Mouse (Mus musculus): ENCODE results near the gene Uqcrfs1. TPM values are rescaled to one million over a fixed set of nuclear protein-coding genes. Genes with fewer than 3 reads are reported as not detected.

Gene Uqcrfs1
- polyA plus RNA-seq, 1 experiment from 2014 or later: 202 TPM

- H3K9me3 ChIP-seq (replicated peaks): no peaks in the 10 kb centered on the region
- no peak for ATAC-seq
- H3K36me3 ChIP-seq: no peaks in the 10 kb centered on the region
- 28% methylated on average over 5 of the region's 5 CpGs for WGBS (ENCODE audit: insufficient replicate concordance)
- 0 out of 2 replicates have a peak, but pooled peaks cover 6% of the 10 kb centered on the region for H3K27me3 ChIP-seq (replicated peaks)
- no peak overlapping the region for H3K4me2 ChIP-seq
- H3K27ac ChIP-seq: no peak overlapping the region
- H3K9ac ChIP-seq: no peak overlapping the region
- peaks cover 5% of the 10 kb centered on the region for H3K4me1 ChIP-seq
- no peak overlapping the region for H3K4me3 ChIP-seq
These were observed 8.0 kb upstream of the Uqcrfs1 start for GRCm38 (mm10) chr13:30553051-30553587.

GRCm38 (mm10) chr13:30549339-30549738 lies 4.2 kb upstream of the Uqcrfs1 start:
- no peak overlapping the region for H3K4me2 ChIP-seq
- ATAC-seq: no peak
- WGBS (ENCODE audit: insufficient replicate concordance): 62% methylated on average over 5 of the region's 5 CpGs
- peaks cover 3% of the 10 kb centered on the region; the same call in 1 of the 2 replicates for H3K27me3 ChIP-seq (replicated peaks)
- H3K9me3 ChIP-seq (replicated peaks): no peaks in the 10 kb centered on the region
- no peaks in the 10 kb centered on the region for H3K36me3 ChIP-seq
- H3K9ac ChIP-seq: no peak overlapping the region
- H3K4me3 ChIP-seq: no peak overlapping the region
- H3K4me1 ChIP-seq: peaks cover 10% of the 10 kb centered on the region
- no peak overlapping the region for H3K27ac ChIP-seq

GRCm38 (mm10) chr13:30548835-30549234 lies 3.7 kb upstream of the Uqcrfs1 start:
- H3K27me3 ChIP-seq (replicated peaks): peaks cover 3% of the 10 kb centered on the region; the same call in 1 of the 2 replicates
- 0% methylated on average over 2 of the region's 2 CpGs for WGBS (ENCODE audit: insufficient replicate concordance)
- H3K9me3 ChIP-seq (replicated peaks): no peaks in the 10 kb centered on the region
- H3K9ac ChIP-seq: no peak overlapping the region
- H3K27ac ChIP-seq: no peak overlapping the region
- H3K36me3 ChIP-seq: no peaks in the 10 kb centered on the region
- no peak overlapping the region for H3K4me3 ChIP-seq
- peak overlapping the region; percentile 12; the same call in 1 of the 2 replicates for H3K4me2 ChIP-seq
- ATAC-seq: peak; percentile 52
- peaks cover 16% of the 10 kb centered on the region for H3K4me1 ChIP-seq

- Histone ChIP-seq H3K27me3 (replicated peaks) (no peaks in the 10 kb centered on the region), H3K9me3 (replicated peaks) (no peaks in the 10 kb centered on the region), H3K4me2 (no peak overlapping the region), H3K36me3 (no peaks in the 10 kb centered on the region), H3K4me3 (no peak overlapping the region), H3K9ac (no peak overlapping the region), H3K4me1 (no peaks in the 10 kb centered on the region), H3K27ac (no peak overlapping the region)
- 16% methylated on average over 5 of the region's 5 CpGs for WGBS (ENCODE audit: insufficient replicate concordance)
- no peak for ATAC-seq
These were observed 14.4 kb downstream of the Uqcrfs1 start for GRCm38 (mm10) chr13:30530761-30531160.

GRCm38 (mm10) chr13:30524961-30525360 lies 20.2 kb downstream of the Uqcrfs1 start:
- WGBS (ENCODE audit: insufficient replicate concordance): 78% methylated on average over 8 of the region's 8 CpGs
- no peak overlapping the region for H3K4me3 ChIP-seq
- no peak overlapping the region for H3K27ac ChIP-seq
- ATAC-seq: no peak
- peaks cover 7% of the 10 kb centered on the region; the same call in 1 of the 2 replicates for H3K4me1 ChIP-seq
- H3K9ac ChIP-seq: no peak overlapping the region
- H3K4me2 ChIP-seq: no peak overlapping the region
- no peaks in the 10 kb centered on the region for H3K36me3 ChIP-seq
- no peaks in the 10 kb centered on the region for H3K27me3 ChIP-seq (replicated peaks)
- no peaks in the 10 kb centered on the region for H3K9me3 ChIP-seq (replicated peaks)

GRCm38 (mm10) chr13:30523971-30524370 lies 21.2 kb downstream of the Uqcrfs1 start:
- no peaks in the 10 kb centered on the region for H3K27me3 ChIP-seq (replicated peaks)
- H3K4me2 ChIP-seq: no peak overlapping the region
- no peak overlapping the region for H3K4me3 ChIP-seq
- H3K27ac ChIP-seq: no peak overlapping the region
- 81% methylated on average over 9 of the region's 9 CpGs for WGBS (ENCODE audit: insufficient replicate concordance)
- no peaks in the 10 kb centered on the region for H3K36me3 ChIP-seq
- ATAC-seq: no peak
- H3K9me3 ChIP-seq (replicated peaks): no peaks in the 10 kb centered on the region
- H3K4me1 ChIP-seq: peaks cover 7% of the 10 kb centered on the region; the same call in 1 of the 2 replicates
- H3K9ac ChIP-seq: no peak overlapping the region

GRCm38 (mm10) chr13:30523246-30523891 lies 21.8 kb downstream of the Uqcrfs1 start:
- Histone ChIP-seq H3K27me3 (replicated peaks) (no peaks in the 10 kb centered on the region), H3K4me3 (no peak overlapping the region), H3K4me2 (no peak overlapping the region), H3K27ac (no peak overlapping the region), H3K36me3 (no peaks in the 10 kb centered on the region), H3K9me3 (replicated peaks) (no peaks in the 10 kb centered on the region), H3K4me1 (peaks cover 7% of the 10 kb centered on the region; the same call in 1 of the 2 replicates), H3K9ac (no peak overlapping the region)
- WGBS (ENCODE audit: insufficient replicate concordance): 79% methylated on average over 5 of the region's 5 CpGs
- ATAC-seq: no peak

GRCm38 (mm10) chr13:30521282-30521902 lies 23.8 kb downstream of the Uqcrfs1 start:
- H3K4me2 ChIP-seq: peak overlapping the region; percentile 43
- ATAC-seq: peak; percentile 57; the same call in 1 of the 2 replicates
- peaks cover 7% of the 10 kb centered on the region; the same call in 1 of the 2 replicates for H3K4me1 ChIP-seq
- no peak overlapping the region for H3K27ac ChIP-seq
- WGBS (ENCODE audit: insufficient replicate concordance): 49% methylated on average over 16 of the region's 16 CpGs
- H3K27me3 ChIP-seq (replicated peaks): no peaks in the 10 kb centered on the region
- no peak overlapping the region; the same call in 1 of the 2 replicates for H3K4me3 ChIP-seq
- no peak overlapping the region for H3K9ac ChIP-seq
- H3K36me3 ChIP-seq: no peaks in the 10 kb centered on the region
- H3K9me3 ChIP-seq (replicated peaks): no peaks in the 10 kb centered on the region

GRCm38 (mm10) chr13:30518191-30518590 lies 27.0 kb downstream of the Uqcrfs1 start:
- no peaks in the 10 kb centered on the region for H3K9me3 ChIP-seq (replicated peaks)
- no peak overlapping the region for H3K27ac ChIP-seq
- H3K9ac ChIP-seq: no peak overlapping the region
- no peak for ATAC-seq
- no peaks in the 10 kb centered on the region for H3K27me3 ChIP-seq (replicated peaks)
- H3K4me2 ChIP-seq: no peak overlapping the region
- no peak overlapping the region for H3K4me3 ChIP-seq
- peaks cover 7% of the 10 kb centered on the region; the same call in 1 of the 2 replicates for H3K4me1 ChIP-seq
- no peaks in the 10 kb centered on the region for H3K36me3 ChIP-seq

- no peak overlapping the region for H3K9ac ChIP-seq
- no peak overlapping the region for H3K27ac ChIP-seq
- WGBS (ENCODE audit: insufficient replicate concordance): 67% methylated on average over 4 of the region's 4 CpGs
- H3K4me3 ChIP-seq: no peak overlapping the region
- H3K4me2 ChIP-seq: no peak overlapping the region
- no peak for ATAC-seq
- no peaks in the 10 kb centered on the region for H3K36me3 ChIP-seq
- no peaks in the 10 kb centered on the region for H3K4me1 ChIP-seq
- no peaks in the 10 kb centered on the region for H3K9me3 ChIP-seq (replicated peaks)
- no peaks in the 10 kb centered on the region for H3K27me3 ChIP-seq (replicated peaks)
These were observed 37.5 kb downstream of the Uqcrfs1 start for GRCm38 (mm10) chr13:30507651-30508050.

- no peak for ATAC-seq
- H3K27ac ChIP-seq: no peak overlapping the region
- no peaks in the 10 kb centered on the region for H3K9me3 ChIP-seq (replicated peaks)
- no peak overlapping the region for H3K4me2 ChIP-seq
- no peaks in the 10 kb centered on the region for H3K4me1 ChIP-seq
- H3K9ac ChIP-seq: no peak overlapping the region
- no peaks in the 10 kb centered on the region for H3K36me3 ChIP-seq
- 22% methylated on average over 7 of the region's 7 CpGs for WGBS (ENCODE audit: insufficient replicate concordance)
- no peaks in the 10 kb centered on the region for H3K27me3 ChIP-seq (replicated peaks)
- no peak overlapping the region for H3K4me3 ChIP-seq
These were observed 43.2 kb downstream of the Uqcrfs1 start for GRCm38 (mm10) chr13:30501860-30502395.

All from liver, embryonic 12.5 days (tissue).